Mouse (Mus musculus): Measurements from ENCODE around the gene Blzf1. TPM values are rescaled to one million over a fixed set of nuclear protein-coding genes. Genes with fewer than 3 reads are reported as not detected.

Blzf1 gene
- total RNA-seq, 2 experiments from 2014 or later = 22.0 to 23.6 TPM

- no peak for DNase-seq (ENCODE audit: low spot score in 2 of 2)
Measured at GRCm38 (mm10) chr1:164241494-164241893, 65.8 kb downstream of the Blzf1 start.

Other genes with a start within 250 kb of the Blzf1 start
- gene Sell, start 245.5 kb downstream of the Blzf1 start, total RNA-seq (2021) = not detected
- gene Selp, start 192.2 kb downstream of the Blzf1 start, total RNA-seq (2021) = not detected
- gene F5, start 155.7 kb downstream of the Blzf1 start, total RNA-seq (2021) = under 1 TPM; 0.42 to 0.72 TPM
- gene Slc19a2, start 58.4 kb downstream of the Blzf1 start, total RNA-seq (2021) = 10 to 100 TPM; 13.7 TPM
- gene Ccdc181, start 31.9 kb downstream of the Blzf1 start, total RNA-seq (2021) = 10 to 100 TPM; 24.6 to 25.3 TPM
- 10 to 100 TPM; 22.2 to 23.2 TPM for gene Nme7, start 3.4 kb downstream of the Blzf1 start, total RNA-seq (2021)
- gene Atp1b1, start 150.9 kb upstream of the Blzf1 start, total RNA-seq (2021) = 1,000 to 10,000 TPM; 1,579 to 1,741 TPM